Mouse (Mus musculus) granulocyte monocyte progenitor cell, adult 5-6 weeks (primary cell): ENCODE results near the gene Cnrip1. TPM values are rescaled to one million over a fixed set of nuclear protein-coding genes. Genes with fewer than 3 reads are reported as not detected.
A peak's percentile ranks its signal among the peaks of the same experiment; 100 is the strongest.
"Not testable (repeated sequence)": the region's sequence is repeated elsewhere in the genome, so short reads cannot be mapped to it uniquely, and the experiment has no call there.

Experiments
- ATAC-seq: replicated peaks from 2 replicates; pipeline ENCODE4 v1.8.0; 2016; ENCODE audit warnings: mild to moderate bottlenecking, moderate TSS enrichment, inconsistent platforms; ENCODE audit not compliant: poor library complexity, severe bottlenecking
- total RNA-seq, 2 experiments: library from RNA; stranded (forward) in 1 of 2; stranded (reverse) in 1 of 2; fragments of 200-712, 200-1000 nt in 1 of 2; fragments of >200 nt in 1 of 2; fragmentation: Nextera tagmentation in 1 of 2; gene quantifications; 2 replicates each; pipeline ENCODE4 v1.2.3; 2014 to 2017

Cnrip1 gene
- total RNA-seq (2014; fragmentation: Nextera tagmentation), result 0.92 and 1.7 TPM in 2 replicates
- total RNA-seq (2017), result 0.09 and 0.31 TPM in 2 replicates

DNA sequence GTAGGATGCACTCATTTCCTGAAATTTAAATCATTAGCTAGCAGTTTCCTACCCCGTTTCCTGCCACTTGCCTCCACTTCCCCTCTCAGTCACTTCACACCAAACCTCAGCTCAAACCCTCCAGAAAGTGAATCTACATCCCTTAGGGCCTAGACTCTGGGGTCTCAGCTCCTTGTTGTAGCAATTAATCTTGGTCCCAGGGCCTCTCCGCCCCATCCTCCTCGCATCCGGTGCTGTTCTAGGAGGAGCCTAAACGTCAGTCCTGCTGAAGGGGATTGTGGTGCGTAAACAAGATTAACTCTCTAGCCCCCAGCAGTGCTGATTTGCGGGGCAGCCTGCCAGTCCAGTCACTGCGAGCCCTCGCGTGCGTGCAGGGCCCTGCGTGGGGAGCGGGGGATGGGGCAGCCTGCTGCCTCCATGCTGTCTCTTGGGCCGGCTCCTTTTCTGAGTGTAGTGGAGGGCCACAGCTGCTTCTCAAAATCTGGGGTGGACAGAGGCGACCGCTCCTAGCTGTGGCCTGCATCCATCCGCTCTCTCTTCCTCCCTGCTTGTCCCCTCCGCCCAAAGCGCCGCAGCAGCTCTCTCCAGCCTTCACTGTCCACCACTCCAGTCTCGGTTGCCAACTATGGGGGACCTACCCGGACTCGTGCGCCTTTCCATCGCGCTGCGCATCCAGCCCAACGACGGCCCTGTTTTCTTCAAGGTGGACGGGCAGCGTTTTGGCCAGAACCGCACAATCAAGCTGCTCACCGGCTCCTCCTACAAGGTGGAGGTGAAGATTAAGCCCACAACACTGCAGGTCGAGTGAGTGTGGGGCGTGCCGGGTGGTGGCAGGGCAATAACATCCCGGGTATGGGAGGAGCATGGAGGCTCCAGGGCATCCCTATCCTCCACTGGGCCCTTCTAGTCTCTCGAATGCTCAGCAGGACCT is at the start of gene Cnrip1, which contains the start of gene Plek:
Gene Cnrip1 (plus strand): TSS at position 42 of the 931 bp plus-strand sequence.
Gene Plek (minus strand): TSS at position 837 of the 931 bp plus-strand sequence.
- peak; percentile 72 for ATAC-seq

DNA sequence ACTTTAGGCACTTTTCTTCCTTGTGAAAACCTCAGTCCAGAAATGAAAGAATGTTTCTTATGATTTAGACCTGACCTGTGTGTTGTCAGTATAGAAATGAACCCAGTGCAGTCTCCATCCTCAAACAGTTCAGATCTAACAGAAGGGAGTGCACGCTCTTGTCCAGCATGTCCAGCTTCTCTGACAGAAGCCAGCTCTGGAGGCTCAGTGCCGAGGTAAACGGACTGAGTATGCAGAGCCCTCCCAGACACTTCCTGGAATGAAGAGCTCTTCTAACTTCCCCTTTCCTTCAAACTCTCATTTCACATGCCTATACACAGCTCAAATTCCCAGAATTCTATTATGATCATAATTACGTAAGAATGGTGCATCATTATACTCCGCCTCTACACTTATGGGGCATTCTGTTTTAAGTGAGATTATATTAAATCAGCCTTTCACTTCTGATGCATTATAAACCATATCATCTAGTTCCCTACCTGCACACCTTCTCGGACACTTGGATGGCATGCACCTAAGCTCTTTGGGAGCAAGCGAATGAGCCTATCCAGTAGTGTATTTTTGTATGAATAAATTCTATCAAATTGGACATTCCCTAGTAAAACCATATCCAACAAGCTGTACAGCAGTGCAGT is 48.5 kb upstream of the Cnrip1 start:
- peak; percentile 38 for ATAC-seq

DNA sequence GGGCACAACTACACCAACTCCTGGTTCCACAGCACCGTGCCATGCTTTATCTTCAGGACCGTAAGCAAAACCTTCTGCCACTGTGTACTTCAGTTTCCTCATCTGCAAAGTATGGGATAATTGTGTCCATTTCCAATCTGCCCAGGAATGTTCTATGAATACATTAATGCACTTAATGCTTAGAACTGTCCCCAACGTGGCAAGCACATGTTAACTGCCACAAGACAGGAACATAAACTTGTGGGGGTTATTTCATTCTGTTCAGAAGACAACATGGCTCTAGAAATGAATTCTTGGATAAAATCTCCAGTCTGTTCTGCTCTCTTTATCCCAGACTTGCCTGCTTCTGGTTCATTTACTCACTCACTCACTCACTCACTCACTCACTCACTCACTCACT is 47.6 kb upstream of the Cnrip1 start:
- no peak for ATAC-seq

DNA sequence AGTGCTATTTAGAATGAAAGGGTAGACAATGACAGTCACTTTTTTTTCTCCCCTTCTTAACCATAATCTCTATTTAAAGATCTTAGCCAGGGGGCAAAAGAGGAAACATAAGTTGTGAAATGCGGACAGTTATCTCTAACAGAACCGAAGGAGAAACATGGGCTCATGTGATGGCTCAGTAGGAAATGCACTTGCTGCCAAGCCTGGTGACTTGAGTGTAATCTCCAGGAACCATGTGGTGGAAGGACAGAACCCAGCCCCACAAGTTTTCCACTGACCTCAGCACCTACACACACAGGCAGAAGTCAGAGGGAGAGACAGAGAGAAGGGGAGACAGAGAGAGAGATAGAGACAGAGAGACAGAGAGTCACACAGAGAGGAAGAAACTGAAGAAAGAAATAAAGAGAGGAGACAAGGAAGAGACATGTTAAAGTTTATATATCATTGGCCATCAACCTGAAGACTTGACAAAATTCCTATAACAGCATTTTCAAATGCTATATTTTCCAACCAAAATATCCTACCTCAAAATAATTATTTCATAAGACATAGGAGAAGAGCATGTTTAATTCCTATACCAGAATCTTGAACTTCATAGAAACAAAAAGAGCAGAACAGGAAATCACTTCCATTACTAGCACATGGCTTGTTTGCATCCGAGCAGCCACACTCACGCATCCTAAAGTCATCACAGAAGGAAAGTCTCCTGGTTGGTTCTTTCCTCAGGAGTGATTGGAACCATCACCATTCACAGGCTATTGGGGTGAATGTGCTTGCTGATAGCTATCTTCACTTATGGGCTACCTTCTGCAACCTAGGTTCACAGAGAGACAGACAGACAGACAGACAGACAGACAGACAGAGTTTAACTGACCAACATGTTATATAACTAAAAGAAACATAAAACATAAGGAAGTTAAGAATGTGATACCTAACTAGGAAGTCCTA is 46.2 kb upstream of the Cnrip1 start:
- peak; percentile 57 for ATAC-seq

DNA sequence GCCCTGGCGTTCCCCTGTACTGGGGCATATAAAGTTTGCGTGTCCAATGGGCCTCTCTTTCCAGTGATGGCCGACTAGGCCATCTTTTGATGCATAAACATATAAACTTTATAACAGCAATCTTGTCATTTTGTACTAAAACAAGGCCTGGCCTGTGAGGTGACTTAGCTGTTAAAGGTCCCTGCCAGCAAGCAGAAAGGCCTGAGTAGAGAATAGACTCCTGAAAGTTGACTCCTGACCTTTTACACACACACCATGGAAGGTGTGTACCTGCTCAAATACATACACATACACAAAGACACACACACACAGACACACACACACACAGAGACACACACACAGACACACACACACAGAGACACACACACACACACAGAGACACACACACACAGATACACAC is 44.9 kb upstream of the Cnrip1 start:
- ATAC-seq, result not testable (repeated sequence)

DNA sequence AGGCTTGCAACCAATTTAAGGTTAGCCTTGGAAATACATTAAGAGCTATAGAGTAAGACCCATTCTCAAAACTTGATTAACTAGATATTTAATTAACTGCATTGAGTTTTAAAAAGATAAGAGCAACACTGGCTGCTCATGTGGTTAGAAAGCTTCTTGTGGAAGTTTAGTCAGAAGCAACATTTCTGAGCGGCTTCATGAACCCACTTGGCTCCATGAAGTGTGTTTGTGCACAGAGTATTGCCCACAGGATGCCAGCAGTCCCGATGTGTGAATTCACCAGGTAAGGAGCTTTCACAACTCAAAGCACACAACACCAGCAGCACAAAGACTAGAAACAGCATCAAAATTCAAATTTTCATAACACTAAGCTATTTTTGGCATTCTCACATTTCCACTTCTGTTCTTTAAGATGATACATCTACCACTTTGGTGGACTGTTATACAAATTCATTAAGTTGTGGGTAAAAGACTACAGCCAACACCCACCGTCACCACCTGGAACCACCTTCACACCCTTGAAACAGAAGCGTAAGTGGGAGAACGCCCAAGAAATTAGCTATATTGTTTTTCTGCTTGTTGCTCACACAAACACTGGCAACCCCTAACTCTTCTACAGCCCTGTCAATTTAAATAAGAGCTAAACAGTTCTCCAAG is 43.7 kb upstream of the Cnrip1 start:
- no peak for ATAC-seq

DNA sequence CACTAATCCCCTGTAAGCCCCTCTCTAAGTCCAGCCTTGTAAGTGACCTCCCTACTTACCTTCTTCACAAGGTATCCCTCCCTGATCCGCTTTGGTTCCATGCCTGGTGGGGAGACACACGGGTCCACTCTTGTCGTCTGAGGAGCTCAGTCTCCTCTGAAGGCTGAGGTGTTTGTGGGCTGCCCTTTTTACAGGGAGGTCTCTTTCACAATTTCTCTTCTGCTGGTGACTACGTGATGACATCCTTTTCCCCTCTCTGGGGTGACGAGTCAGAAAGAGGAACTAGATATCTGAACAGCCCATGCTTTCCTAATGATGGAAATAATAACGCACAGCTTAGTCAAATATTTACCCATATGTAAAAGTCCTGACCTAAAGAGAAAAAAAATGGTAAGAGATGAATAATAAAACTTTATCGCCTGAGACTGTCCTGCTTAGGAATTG is 42.9 kb upstream of the Cnrip1 start:
- peak; percentile 79 for ATAC-seq

DNA sequence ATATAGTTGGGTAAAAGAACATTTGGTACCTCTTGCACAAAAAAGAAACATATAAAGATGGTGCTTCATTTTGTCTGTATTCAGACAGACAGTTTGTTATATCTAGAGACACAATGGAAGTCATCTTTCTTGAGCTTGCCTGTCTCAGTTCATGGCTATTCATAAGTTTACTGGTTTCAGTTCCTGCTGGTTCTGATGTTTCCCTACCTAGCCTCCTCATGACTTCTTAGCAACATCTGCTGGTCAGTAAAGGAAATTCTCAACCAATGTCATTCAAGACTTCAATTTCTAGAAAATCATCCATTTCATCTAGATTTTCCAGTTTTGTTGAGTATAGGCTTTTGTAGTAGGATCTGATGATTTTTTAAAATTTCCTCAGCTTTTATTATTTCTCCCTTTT is 38.4 kb upstream of the Cnrip1 start:
- ATAC-seq, result peak; percentile 50

DNA sequence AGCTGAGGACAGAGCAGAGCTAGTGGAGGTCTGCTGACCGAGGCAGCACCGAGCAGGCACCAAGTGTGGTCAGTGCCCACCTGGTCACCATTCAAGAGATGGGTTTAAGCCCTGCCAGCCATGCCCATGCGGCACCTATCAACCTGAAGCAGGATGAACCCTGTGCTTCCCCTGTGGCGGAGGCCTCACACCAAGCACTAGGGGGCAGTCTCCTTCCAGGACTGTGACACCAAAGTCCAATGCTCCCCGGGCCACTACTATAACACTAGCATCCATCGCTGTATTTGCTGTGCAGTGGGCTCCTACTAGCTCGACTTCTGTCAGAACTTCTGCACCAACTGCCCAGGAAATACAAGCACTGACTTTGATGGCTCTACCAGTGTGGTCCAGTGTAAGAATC is 32.1 kb upstream of the Cnrip1 start:
- peak; percentile 72 for ATAC-seq

DNA sequence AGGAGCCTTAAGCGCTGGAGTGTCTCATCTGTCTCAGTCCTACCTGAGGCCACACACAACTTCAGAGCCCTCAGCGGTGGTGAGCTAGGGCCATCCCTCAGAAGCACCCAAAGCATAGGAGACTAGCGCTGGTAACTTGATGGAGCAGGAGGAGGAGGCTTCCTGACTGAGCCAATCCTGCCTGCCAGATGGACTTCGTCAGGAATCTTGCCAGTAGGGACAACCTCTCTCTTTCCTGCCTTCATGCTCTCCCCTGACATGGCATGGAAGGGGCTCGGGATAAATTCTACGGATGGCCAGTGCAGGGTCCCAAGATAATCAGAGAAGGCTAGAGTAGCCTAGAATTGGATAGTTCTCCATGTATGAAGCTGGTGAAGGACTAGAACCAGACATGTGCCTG is 28.2 kb upstream of the Cnrip1 start:
- no peak for ATAC-seq

DNA sequence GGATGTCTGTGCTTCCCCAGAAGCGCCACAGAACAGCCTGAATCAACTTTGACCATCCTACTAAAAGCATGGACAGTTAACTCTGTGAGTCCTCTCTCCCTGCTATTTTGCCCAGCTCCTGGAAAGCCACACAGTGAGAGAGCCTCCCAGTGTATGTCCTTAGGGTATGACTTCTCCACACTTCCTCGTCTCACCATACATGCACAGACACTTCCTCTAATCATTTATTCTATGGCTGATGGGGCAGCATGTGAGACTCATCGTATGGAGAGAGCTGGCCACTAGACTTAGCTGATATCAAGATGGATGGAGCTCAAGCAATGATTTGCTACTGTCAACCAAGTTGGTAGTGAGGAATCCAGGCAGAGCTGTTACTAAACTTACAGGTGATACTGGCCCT is 27.4 kb upstream of the Cnrip1 start:
- ATAC-seq, result peak; percentile 66

DNA sequence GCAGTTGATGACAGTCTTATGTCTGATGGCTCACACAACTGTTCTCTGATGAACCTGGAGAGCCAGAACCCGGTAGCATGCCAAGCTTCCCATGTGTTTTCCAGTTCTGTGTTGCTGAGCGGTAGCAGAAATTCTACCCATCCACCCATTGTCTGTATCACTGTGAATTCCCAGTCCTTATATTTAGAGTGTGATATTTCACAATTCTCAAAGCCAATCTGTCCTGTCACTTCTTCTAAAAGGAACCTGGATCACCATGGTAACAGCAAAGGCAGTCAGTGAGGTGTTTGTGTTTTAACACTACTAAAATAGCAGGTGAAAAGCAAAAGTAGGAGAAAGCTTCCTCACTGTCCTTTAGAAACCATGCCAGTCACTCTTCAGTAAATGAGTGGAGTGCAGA is 5.6 kb upstream of the Cnrip1 start:
- ATAC-seq, result no peak

DNA sequence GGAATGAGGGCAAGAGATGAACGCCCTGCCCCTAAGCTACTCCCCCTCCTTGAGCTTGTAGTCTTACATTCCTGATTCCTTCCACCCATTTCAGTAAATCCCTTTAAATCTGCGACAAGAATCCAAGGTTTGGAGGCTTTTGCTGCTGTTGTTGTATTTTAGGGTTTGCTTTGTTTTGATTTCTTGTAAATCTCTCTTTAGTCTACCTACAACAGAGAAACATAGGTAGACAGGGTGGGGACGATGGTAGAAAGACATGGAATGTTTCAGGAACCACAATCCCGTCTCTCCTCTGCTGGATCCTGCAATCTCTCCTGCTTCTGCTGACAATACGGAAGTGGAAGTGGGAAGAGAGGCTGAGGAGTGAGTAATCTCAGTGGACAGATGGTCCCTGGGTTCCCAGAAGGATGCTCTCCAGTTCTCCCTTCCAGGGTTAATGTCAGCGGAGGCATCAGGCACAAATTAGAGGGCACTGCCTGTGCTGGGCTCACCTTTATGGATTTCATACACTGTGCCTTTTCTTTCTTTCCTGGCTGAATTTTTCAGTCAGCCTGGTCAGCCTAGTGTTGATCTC is 1.2 kb downstream of the Cnrip1 start:
- peak; percentile 40; the same call in 1 of the 2 replicates for ATAC-seq

DNA sequence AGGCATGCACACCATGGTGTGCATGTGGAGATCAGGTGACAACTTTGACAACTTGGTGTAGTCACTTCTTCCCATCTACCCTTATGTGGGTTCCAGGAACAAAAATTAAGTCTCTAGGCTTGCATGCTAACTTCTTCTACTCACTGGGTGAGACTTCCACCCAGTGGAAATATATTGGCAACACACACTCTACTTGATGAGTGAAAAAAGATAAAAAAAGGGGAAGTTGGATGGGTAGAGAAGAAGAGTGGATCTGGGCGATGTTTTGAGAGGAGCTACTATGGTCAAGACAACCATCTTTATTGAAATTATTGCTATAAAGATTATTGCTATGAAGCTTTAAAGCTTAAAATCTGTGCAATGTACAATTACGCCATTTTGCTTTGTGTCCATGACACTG is 18.0 kb downstream of the Cnrip1 start:
- ATAC-seq, result peak; percentile 62

DNA sequence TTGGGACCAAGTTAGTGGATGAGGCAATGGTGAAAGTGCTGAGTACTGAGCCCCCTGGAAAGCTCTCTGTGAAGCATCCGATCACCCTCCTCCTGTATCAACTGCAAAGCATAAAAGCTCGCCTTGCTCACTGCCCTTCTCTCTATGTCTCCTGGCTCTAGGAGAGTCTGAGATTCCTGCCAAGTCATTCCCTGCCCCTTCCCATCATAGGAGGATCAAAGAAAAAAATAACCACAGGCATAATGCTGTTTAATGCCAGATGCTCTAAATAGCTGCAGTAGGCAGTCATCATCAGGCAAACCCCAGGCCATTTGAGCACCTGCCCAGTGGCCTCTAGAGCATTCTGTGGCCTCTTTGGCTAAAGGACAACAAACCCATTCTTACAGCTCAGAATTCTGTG is 24.3 kb downstream of the Cnrip1 start:
- ATAC-seq, result no peak

DNA sequence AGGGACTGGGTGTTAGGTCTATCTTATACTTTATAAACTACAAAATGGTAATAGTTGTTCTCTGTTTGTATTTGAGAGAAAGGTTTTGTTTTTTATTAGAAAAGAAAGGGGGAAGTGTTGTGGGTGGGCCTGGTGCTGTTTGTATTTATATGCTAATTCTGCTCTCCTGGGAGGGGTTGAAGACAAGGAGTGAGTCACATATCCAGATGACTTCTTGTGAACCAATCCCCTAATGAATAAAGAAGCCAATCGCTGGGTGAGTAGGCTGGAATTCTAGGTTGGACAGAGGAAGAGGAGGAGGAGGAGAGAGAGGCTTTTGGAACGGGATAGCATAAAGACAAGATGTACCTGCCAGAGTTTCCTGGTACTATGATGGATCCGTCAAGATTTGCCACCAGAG is 30.7 kb downstream of the Cnrip1 start:
- ATAC-seq, result no peak

DNA sequence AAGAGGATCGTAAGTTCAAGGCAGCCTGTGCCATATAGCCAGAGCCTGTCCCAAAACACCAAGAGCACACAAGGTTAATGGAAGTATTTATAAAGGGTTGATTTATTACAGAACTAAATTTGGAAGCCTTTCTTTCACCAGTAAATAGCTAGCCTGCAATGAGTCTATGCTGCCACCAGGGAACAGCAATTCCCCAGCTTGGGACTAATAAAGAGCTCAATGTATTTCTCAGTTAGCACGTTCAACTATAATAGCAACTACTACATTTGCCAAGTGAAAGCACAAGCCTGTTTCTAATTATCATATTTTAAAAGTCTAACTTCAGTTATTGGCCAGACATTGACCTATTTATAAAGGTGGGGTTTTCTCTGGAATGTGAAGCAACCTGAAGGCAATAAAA is 31.6 kb downstream of the Cnrip1 start:
- peak; percentile 68 for ATAC-seq

DNA sequence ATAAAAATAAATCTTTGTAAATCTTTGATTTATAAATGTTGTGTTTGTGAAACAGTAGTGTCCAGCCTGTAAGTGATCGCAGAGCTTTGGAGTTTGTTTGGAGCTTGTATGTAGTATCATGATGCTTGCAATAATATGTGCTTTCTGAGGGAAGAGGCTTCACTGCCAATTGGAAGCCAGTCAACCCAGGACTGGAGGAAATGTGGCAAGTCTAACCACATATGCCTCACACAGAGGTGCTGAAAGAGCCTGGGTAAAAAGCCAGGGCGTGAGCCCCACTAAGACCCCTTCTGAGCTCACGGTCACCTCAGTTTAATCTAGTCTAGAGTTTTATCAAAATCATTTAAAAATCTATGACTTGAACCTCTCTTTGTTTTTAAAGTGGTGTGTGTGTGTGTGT is 32.1 kb downstream of the Cnrip1 start:
- peak; percentile 70 for ATAC-seq

DNA sequence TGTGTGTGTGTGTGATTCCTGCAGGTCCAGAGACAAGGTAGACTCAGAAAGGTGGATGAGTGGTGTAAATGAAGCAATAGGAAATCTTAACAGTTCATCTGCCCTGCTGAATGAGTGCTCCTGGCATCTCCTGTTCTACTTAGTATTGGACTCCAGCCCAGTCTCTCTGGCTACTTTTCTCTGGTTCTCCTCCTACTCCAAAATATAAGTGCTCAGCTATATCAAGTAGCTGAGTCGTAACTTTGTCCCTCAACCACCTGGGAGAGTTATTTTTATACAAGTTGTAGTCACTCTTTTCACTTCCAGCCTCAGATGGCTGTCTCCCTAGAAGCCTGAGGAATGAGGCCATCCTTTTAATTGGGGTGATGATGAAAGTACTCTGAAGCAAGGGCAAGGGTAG is 32.5 kb downstream of the Cnrip1 start:
- no peak for ATAC-seq
